Mouse (Mus musculus): ENCODE data around the gene Camk2b.

DNA sequence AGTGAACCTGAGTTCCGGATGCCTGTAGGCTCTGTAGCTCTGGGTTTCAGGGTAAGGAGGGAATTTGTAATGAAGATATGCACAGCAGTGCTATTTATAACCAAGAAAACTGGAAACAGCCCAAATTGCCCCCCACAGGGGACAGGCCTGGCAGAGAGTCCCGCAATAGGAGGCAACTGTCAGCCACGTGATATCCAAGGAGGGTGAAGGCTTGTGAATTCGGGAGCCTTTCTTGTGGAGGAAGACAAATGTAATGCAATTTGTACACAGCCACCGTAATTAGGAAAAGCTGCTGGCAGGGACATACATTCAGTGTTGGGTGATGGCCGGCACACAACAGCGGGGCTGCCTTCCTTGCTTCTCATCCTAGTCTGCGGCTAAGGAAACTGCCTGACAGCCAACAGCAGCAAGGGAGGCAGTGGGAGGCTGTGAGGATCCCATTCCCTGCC, 9.5 kb upstream of the Camk2b start:
- TF ChIP-seq CTCF (IDR thresholded peaks at IDR 0.05; ENCODE audit: low read depth): no peak
- no peak for TF ChIP-seq EP300 (IDR thresholded peaks at IDR 0.05; ENCODE audit: low read depth)
